Mouse (Mus musculus) cerebellum, postnatal 36 days (tissue): ENCODE data around the gene Bcar3.
"Not testable (repeated sequence)": the region's sequence is repeated elsewhere in the genome, so short reads cannot be mapped to it uniquely, and the experiment has no call there.

Experiments used
- DNase-seq, 2 experiments: peaks; one replicate each; pipeline ENCODE4 v3.0.0; 2021 to 2022; ENCODE audit warnings: mixed read lengths in 2 of 2

Bcar3 gene

GRCm38 (mm10) chr3:122293954-122294850 lies at the start of gene Bcar3:
Gene Bcar3, plus strand, starts transcription at chr3:122294136.
- peak; percentile 88 to 90 for DNase-seq

- DNase-seq: no peak
Measured at GRCm38 (mm10) chr3:122244759-122245158, 49.2 kb upstream of the Bcar3 start.

- peak; percentile 90 to 94 for DNase-seq
Measured at GRCm38 (mm10) chr3:122245215-122245877, 48.6 kb upstream of the Bcar3 start, which contains the start of gene Gclm. Gene Gclm, plus strand, starts transcription at chr3:122245557.

GRCm38 (mm10) chr3:122245878-122246332 lies 48.0 kb upstream of the Bcar3 start:
- DNase-seq: peak; percentile 65

- no peak for DNase-seq
Measured at GRCm38 (mm10) chr3:122246406-122246805, 47.5 kb upstream of the Bcar3 start.

GRCm38 (mm10) chr3:122246986-122247767 lies 46.8 kb upstream of the Bcar3 start:
- DNase-seq: peak in 1 of 2 experiments; percentile 37

GRCm38 (mm10) chr3:122247768-122248100 lies 46.2 kb upstream of the Bcar3 start:
- DNase-seq: no peak

GRCm38 (mm10) chr3:122252466-122253253 lies 41.3 kb upstream of the Bcar3 start:
- DNase-seq: no peak

GRCm38 (mm10) chr3:122254050-122254449 lies 39.9 kb upstream of the Bcar3 start:
- not testable (repeated sequence) for DNase-seq

- no peak for DNase-seq
Measured at GRCm38 (mm10) chr3:122269986-122270385, 23.9 kb upstream of the Bcar3 start.

GRCm38 (mm10) chr3:122272565-122272964 lies 21.4 kb upstream of the Bcar3 start:
- not testable (repeated sequence) for DNase-seq

- no peak for DNase-seq
Measured at GRCm38 (mm10) chr3:122273407-122274240, 20.3 kb upstream of the Bcar3 start.

- DNase-seq: peak; percentile 94 to 95
Measured at GRCm38 (mm10) chr3:122274241-122275024, 19.5 kb upstream of the Bcar3 start, which contains the start of gene Dnttip2. Gene Dnttip2, plus strand, starts transcription at chr3:122274388.

- no peak for DNase-seq
Measured at GRCm38 (mm10) chr3:122275111-122275510, 18.8 kb upstream of the Bcar3 start.

GRCm38 (mm10) chr3:122287195-122287594 lies 6.7 kb upstream of the Bcar3 start:
- DNase-seq: no peak

GRCm38 (mm10) chr3:122288613-122289195 lies 5.2 kb upstream of the Bcar3 start:
- no peak for DNase-seq

- not testable (repeated sequence) for DNase-seq
Measured at GRCm38 (mm10) chr3:122289344-122289743, 4.6 kb upstream of the Bcar3 start.

- no peak for DNase-seq
Measured at GRCm38 (mm10) chr3:122290696-122291095, 3.2 kb upstream of the Bcar3 start.

- no peak for DNase-seq
Measured at GRCm38 (mm10) chr3:122291828-122292227, 2.1 kb upstream of the Bcar3 start.
